Mouse (Mus musculus) lung, embryonic 14.5 days (tissue): ENCODE results near the gene Chchd6. TPM values are rescaled to one million over a fixed set of nuclear protein-coding genes. Genes with fewer than 3 reads are reported as not detected.
A peak's percentile ranks its signal among the peaks of the same experiment; 100 is the strongest.

Experiments used
- ATAC-seq: fragments of 200-750 bp; cut with Nextera tagmentation; 2 replicates; pipeline ENCODE4 v1.8.0; 2017; ENCODE audit warnings: mild to moderate bottlenecking, moderate TSS enrichment, moderate library complexity; ENCODE audit not compliant: insufficient read depth
- DNase-seq: peaks from one replicate; pipeline ENCODE4 v3.0.0-alpha.2; 2015
- H3K27ac ChIP-seq: fragments of 300-500 bp; sonication (generic); 2 replicates; pipeline ENCODE4 v1.5.1; 2014; ENCODE audit warnings: low read depth, mild to moderate bottlenecking, moderate library complexity
- H3K27me3 ChIP-seq: fragments of 300-500 bp; sonication (generic); 2 replicates; pipeline ENCODE4 v1.6.1; 2014; ENCODE audit warnings: low read length, control low read depth; ENCODE audit not compliant: insufficient read depth
- H3K36me3 ChIP-seq: fragments of 300-500 bp; sonication (generic); 2 replicates; pipeline ENCODE4 v1.6.1; 2014; ENCODE audit warnings: control low read depth; ENCODE audit not compliant: insufficient read depth
- H3K4me1 ChIP-seq: fragments of 300-500 bp; sonication (generic); 2 replicates; pipeline ENCODE4 v1.6.1; 2014; ENCODE audit warnings: antibody characterized with exemption, control low read depth; ENCODE audit not compliant: insufficient read depth
- H3K4me2 ChIP-seq: fragments of 300-500 bp; sonication (generic); 2 replicates; pipeline ENCODE4 v1.6.1; 2014; ENCODE audit warnings: mild to moderate bottlenecking
- H3K4me3 ChIP-seq: fragments of 300-500 bp; sonication (generic); 2 replicates; pipeline ENCODE4 v1.5.1; 2014; ENCODE audit warnings: low read depth, low read length
- H3K9ac ChIP-seq: fragments of 300-500 bp; sonication (generic); 2 replicates; pipeline ENCODE4 v1.6.1; 2014
- H3K9me3 ChIP-seq: fragments of 300-500 bp; sonication (generic); 2 replicates; pipeline ENCODE4 v1.6.1; 2016; ENCODE audit warnings: low read depth, low read length, control low read depth
- CTCF ChIP-seq: IDR thresholded peaks from 2 replicates; pipeline ENCODE4 v1.5.1; 2016; ENCODE audit warnings: antibody characterized with exemption, low read depth
- WGBS: fragments of 180-500 bp; shearing (Covaris S2); extraction: QIAGEN DNeasy Blood & Tissue Kit; methylation state at CpG from one replicate; pipeline ENCODE4 v1.1.7; 2014; 5-methylcytosine and 5-hydroxymethylcytosine counted together
- polyA plus RNA-seq: library from polyadenylated mRNA; unstranded; fragments of >200 nt; fragmentation: Nextera tagmentation; extraction: Ambion mirVana; gene quantifications from 2 replicates; pipeline ENCODE4 v1.2.1, GENCODE M21; 2014

Gene Chchd6
- polyA plus RNA-seq, 1 experiment from 2014 or later: 69.3 TPM

- TF ChIP-seq CTCF: no peak
- ATAC-seq: no peak
- WGBS: 77% methylated on average over 3 of the region's 3 CpGs
Measured at GRCm38 (mm10) chr6:89419066-89419815, 176.2 kb downstream of the Chchd6 start.

GRCm38 (mm10) chr6:89416030-89416595 lies 179.3 kb downstream of the Chchd6 start:
- no peaks in the 10 kb centered on the region for H3K27me3 ChIP-seq
- DNase-seq (no peak), ATAC-seq (no peak)
- WGBS: 57% methylated on average over 3 of the region's 3 CpGs
- H3K4me2 ChIP-seq: no peak overlapping the region
- no peaks in the 10 kb centered on the region for H3K4me1 ChIP-seq
- TF ChIP-seq CTCF: no peak
- H3K9me3 ChIP-seq: no peaks in the 10 kb centered on the region
- no peak overlapping the region for H3K27ac ChIP-seq
- H3K4me3 ChIP-seq: no peak overlapping the region
- H3K36me3 ChIP-seq: no peaks in the 10 kb centered on the region
- H3K9ac ChIP-seq: no peak overlapping the region

More at GRCm38 (mm10) chr6:89419066-89419815, 176.2 kb downstream of the Chchd6 start:
- no peak for DNase-seq
- Histone ChIP-seq H3K27me3 (no peaks in the 10 kb centered on the region), H3K27ac (no peak overlapping the region), H3K36me3 (no peaks in the 10 kb centered on the region), H3K4me1 (no peaks in the 10 kb centered on the region), H3K9ac (no peak overlapping the region), H3K4me3 (no peak overlapping the region), H3K4me2 (no peak overlapping the region), H3K9me3 (no peaks in the 10 kb centered on the region)

- Histone ChIP-seq H3K9ac (no peak overlapping the region), H3K27ac (no peak overlapping the region), H3K27me3 (no peaks in the 10 kb centered on the region), H3K4me2 (no peak overlapping the region), H3K9me3 (no peaks in the 10 kb centered on the region), H3K4me1 (no peaks in the 10 kb centered on the region), H3K36me3 (no peaks in the 10 kb centered on the region), H3K4me3 (no peak overlapping the region)
- ATAC-seq: no peak
- WGBS: 72% methylated on average over 2 of the region's 2 CpGs
- DNase-seq: no peak
- TF ChIP-seq CTCF: no peak
Measured at GRCm38 (mm10) chr6:89415091-89415490, 180.4 kb downstream of the Chchd6 start.

- no peaks in the 10 kb centered on the region for H3K27me3 ChIP-seq
- H3K4me2 ChIP-seq: no peak overlapping the region
- H3K9me3 ChIP-seq: no peaks in the 10 kb centered on the region
- peak; percentile 53 for DNase-seq
- 56% methylated on average over 4 of the region's 4 CpGs for WGBS
- H3K4me1 ChIP-seq: no peaks in the 10 kb centered on the region
- peak; percentile 90 for ATAC-seq
- no peak overlapping the region for H3K4me3 ChIP-seq
- TF ChIP-seq CTCF: no peak
- H3K36me3 ChIP-seq: no peaks in the 10 kb centered on the region
- H3K9ac ChIP-seq: no peak overlapping the region
- peak overlapping the region; percentile 77 for H3K27ac ChIP-seq
Measured at GRCm38 (mm10) chr6:89414126-89414525, 181.3 kb downstream of the Chchd6 start.

- no peak for TF ChIP-seq CTCF
- no peaks in the 10 kb centered on the region for H3K36me3 ChIP-seq
- ATAC-seq (no peak; the same call in 1 of the 2 replicates), DNase-seq (peak; percentile 34)
- H3K9me3 ChIP-seq: no peaks in the 10 kb centered on the region
- no peak overlapping the region for H3K4me3 ChIP-seq
- no peaks in the 10 kb centered on the region for H3K4me1 ChIP-seq
- no peaks in the 10 kb centered on the region for H3K27me3 ChIP-seq
- H3K4me2 ChIP-seq: no peak overlapping the region
- peak overlapping the region; percentile 77 for H3K27ac ChIP-seq
- no peak overlapping the region for H3K9ac ChIP-seq
Measured at GRCm38 (mm10) chr6:89413481-89413884, 182.0 kb downstream of the Chchd6 start.

- H3K27me3 ChIP-seq: no peaks in the 10 kb centered on the region
- H3K27ac ChIP-seq: no peak overlapping the region
- H3K4me1 ChIP-seq: no peaks in the 10 kb centered on the region
- H3K9me3 ChIP-seq: no peaks in the 10 kb centered on the region
- no peak overlapping the region for H3K4me3 ChIP-seq
- H3K4me2 ChIP-seq: no peak overlapping the region
- DNase-seq: no peak
- H3K36me3 ChIP-seq: no peaks in the 10 kb centered on the region
- no peak for ATAC-seq
- H3K9ac ChIP-seq: no peak overlapping the region
- TF ChIP-seq CTCF: no peak
- WGBS: 64% methylated on average over 1 of the region's 1 CpGs
Measured at GRCm38 (mm10) chr6:89412562-89412961, 182.9 kb downstream of the Chchd6 start.

GRCm38 (mm10) chr6:89409041-89409440 lies 186.4 kb downstream of the Chchd6 start:
- no peak for TF ChIP-seq CTCF
- 83% methylated on average over 1 of the region's 1 CpGs for WGBS
- H3K4me2 ChIP-seq: no peak overlapping the region
- H3K9me3 ChIP-seq: no peaks in the 10 kb centered on the region
- no peaks in the 10 kb centered on the region for H3K36me3 ChIP-seq
- ATAC-seq (no peak), DNase-seq (no peak)
- no peak overlapping the region for H3K27ac ChIP-seq
- H3K9ac ChIP-seq: no peak overlapping the region
- no peaks in the 10 kb centered on the region for H3K27me3 ChIP-seq
- H3K4me3 ChIP-seq: no peak overlapping the region
- H3K4me1 ChIP-seq: no peaks in the 10 kb centered on the region
